Mouse (Mus musculus) lung, embryonic 16.5 days (tissue): ENCODE results near the gene Jmjd1c. TPM values are rescaled to one million over a fixed set of nuclear protein-coding genes. Genes with fewer than 3 reads are reported as not detected.

ENCODE experiments used
- ATAC-seq: fragments of 200-750 bp; cut with Nextera tagmentation; 2 replicates; pipeline ENCODE4 v1.8.0; 2017; ENCODE audit warnings: low read depth, mild to moderate bottlenecking, moderate library complexity
- H3K27ac ChIP-seq: fragments of 300-500 bp; sonication (generic); 2 replicates; pipeline ENCODE4 v1.5.1; 2014; ENCODE audit warnings: mild to moderate bottlenecking, control low read depth, low read length
- H3K27me3 ChIP-seq: fragments of 300-500 bp; sonication (generic); 2 replicates; pipeline ENCODE4 v1.6.1; 2014; ENCODE audit warnings: low read depth, low read length, mixed read lengths; ENCODE audit not compliant: control insufficient read depth, insufficient read depth
- H3K36me3 ChIP-seq: fragments of 300-500 bp; sonication (generic); 2 replicates; pipeline ENCODE4 v1.6.1; 2014; ENCODE audit warnings: low read length; ENCODE audit not compliant: control insufficient read depth, insufficient read depth
- H3K4me1 ChIP-seq: fragments of 300-500 bp; sonication (generic); replicated peaks from 2 replicates; pipeline ENCODE4 v1.6.1; 2014; ENCODE audit warnings: low read length, mixed read lengths; ENCODE audit not compliant: control insufficient read depth, insufficient read depth
- H3K4me2 ChIP-seq: fragments of 300-500 bp; sonication (generic); 2 replicates; pipeline ENCODE4 v1.6.1; 2014; ENCODE audit warnings: low read depth, low read length, control low read depth
- H3K4me3 ChIP-seq: fragments of 300-500 bp; sonication (generic); 2 replicates; pipeline ENCODE4 v1.5.1; 2014; ENCODE audit warnings: mild to moderate bottlenecking, low read length, control low read depth
- H3K9ac ChIP-seq: fragments of 300-500 bp; sonication (generic); 2 replicates; pipeline ENCODE4 v1.6.1; 2014; ENCODE audit warnings: low read length, control low read depth
- H3K9me3 ChIP-seq: fragments of 300-500 bp; sonication (generic); 2 replicates; pipeline ENCODE4 v1.6.1; 2016; ENCODE audit warnings: low read length; ENCODE audit not compliant: control insufficient read depth
- WGBS: fragments of 180-500 bp; shearing (Covaris S2); extraction: QIAGEN DNeasy Blood & Tissue Kit; methylation state at CpG from one replicate; pipeline ENCODE4 v1.1.7; 2014; 5-methylcytosine and 5-hydroxymethylcytosine counted together
- polyA plus RNA-seq: library from polyadenylated mRNA; unstranded; fragments of >200 nt; fragmentation: Nextera tagmentation; extraction: Ambion mirVana; gene quantifications from 2 replicates; pipeline ENCODE4 v1.2.1, GENCODE M21; 2015

Gene Jmjd1c
- polyA plus RNA-seq, 1 experiment from 2014 or later, result 28.4 TPM

DNA sequence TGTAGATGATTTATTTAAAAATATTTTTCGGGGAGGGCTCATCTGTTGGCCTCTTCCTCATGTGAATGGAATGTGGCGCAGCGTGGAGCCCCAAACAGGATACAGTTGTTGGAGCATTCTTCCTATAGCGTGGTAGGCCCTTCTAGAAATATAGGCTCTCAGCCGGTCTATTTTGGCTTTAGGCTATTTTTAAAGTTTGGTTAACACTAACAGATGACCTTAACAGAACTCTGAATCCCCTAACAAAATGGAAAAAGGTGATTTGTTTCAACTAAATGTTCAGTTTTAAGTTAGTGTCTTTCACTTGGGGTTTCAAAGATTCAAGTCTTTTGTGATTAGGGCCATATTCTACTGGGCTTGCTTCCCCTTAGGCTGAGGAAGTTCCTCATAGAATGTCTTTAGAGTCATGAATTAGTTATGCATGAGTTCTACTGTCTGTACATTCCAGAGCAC is 91.1 kb downstream of the Jmjd1c start:
- Histone ChIP-seq H3K27me3 (no peaks in the 10 kb centered on the region), H3K27ac (peak overlapping the region; percentile 43), H3K4me3 (peak overlapping the region; percentile 33), H3K9me3 (no peaks in the 10 kb centered on the region), H3K9ac (peak overlapping the region; percentile 38), H3K4me2 (peak overlapping the region; percentile 56), H3K36me3 (no peaks in the 10 kb centered on the region), H3K4me1 (peaks cover 15% of the 10 kb centered on the region)
- 6% methylated on average over 5 of the region's 5 CpGs for WGBS
- ATAC-seq, result peak; percentile 58

DNA sequence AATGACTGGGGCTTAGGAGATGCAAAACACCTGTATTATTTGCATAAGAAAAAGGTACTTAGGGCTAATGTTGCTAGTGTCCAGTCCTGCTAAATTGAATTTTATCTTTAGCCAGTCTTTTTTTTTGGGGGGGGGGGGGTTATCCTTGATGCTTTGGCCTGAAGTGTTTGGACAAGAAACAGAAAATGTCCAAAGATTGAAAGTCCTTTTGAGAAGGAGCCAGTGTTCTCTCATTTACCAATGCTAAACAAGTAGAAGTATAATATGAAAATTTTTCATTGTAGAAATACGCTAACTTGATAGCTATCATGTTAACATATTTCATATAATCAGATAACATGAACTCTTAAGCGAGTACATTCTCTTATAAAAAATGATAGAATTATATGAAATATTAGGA is 92.0 kb downstream of the Jmjd1c start:
- Histone ChIP-seq H3K9ac (no peak overlapping the region), H3K4me1 (peaks cover 11% of the 10 kb centered on the region), H3K9me3 (peaks cover 2% of the 10 kb centered on the region; the same call in 1 of the 2 replicates), H3K27me3 (no peaks in the 10 kb centered on the region), H3K4me2 (peak overlapping the region; percentile 56), H3K36me3 (peaks cover 3% of the 10 kb centered on the region; the same call in 1 of the 2 replicates), H3K27ac (no peak overlapping the region), H3K4me3 (no peak overlapping the region; the same call in 1 of the 2 replicates)
- WGBS, result 76% methylated on average over 2 of the region's 2 CpGs
- no peak for ATAC-seq

DNA sequence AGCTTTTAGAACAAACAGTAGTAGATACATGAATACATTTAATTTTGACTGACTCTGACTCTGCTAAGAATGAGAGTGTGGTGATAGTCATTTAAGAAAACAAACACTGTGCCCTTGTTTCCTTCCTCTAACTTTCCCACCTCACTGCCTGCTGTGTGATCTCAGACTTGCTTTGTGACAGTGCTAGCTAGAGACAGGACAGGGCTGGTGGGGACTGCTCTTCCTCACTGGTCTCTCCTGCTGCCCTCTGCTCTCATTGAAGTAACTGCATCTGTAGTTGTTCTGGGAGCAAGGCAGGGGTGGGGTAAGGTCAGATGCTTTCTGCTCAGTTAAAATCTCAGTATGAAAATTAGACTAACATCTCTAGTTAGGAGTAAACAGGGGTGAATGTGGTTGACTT is 93.1 kb downstream of the Jmjd1c start:
- Histone ChIP-seq H3K27ac (no peak overlapping the region), H3K9me3 (peaks cover 2% of the 10 kb centered on the region; the same call in 1 of the 2 replicates), H3K9ac (0 out of 2 replicates have a peak overlapping the region, but pooled peaks have one; percentile 28), H3K27me3 (no peaks in the 10 kb centered on the region), H3K36me3 (peaks cover 3% of the 10 kb centered on the region; the same call in 1 of the 2 replicates), H3K4me2 (no peak overlapping the region), H3K4me3 (no peak overlapping the region), H3K4me1 (peaks cover 15% of the 10 kb centered on the region)
- ATAC-seq, result no peak

DNA sequence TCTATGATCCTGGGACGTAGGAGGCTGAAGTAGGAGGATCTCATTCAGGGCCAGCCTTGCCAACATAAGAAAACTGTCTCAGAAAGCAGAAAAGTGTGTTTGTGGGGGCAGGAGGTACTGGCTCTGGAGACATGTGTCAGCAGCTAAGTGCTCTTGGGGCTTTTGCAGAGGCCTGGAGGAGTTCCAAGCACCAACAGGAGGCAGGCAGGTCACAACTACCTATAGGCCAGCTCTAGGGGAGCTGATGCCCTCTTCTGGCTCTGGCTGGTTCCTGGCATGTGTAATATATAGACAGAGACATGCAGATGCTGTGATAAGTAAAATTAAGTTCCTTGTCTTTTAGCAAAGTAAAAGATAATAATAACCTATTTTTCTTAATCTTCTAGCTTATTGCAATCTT is 94.3 kb downstream of the Jmjd1c start:
- H3K27me3 ChIP-seq, result no peaks in the 10 kb centered on the region
- no peak overlapping the region for H3K4me2 ChIP-seq
- no peak overlapping the region for H3K9ac ChIP-seq
- H3K36me3 ChIP-seq, result peaks cover 3% of the 10 kb centered on the region; the same call in 1 of the 2 replicates
- H3K9me3 ChIP-seq, result peaks cover 2% of the 10 kb centered on the region; the same call in 1 of the 2 replicates
- H3K4me3 ChIP-seq, result no peak overlapping the region
- peaks cover 12% of the 10 kb centered on the region for H3K4me1 ChIP-seq
- no peak overlapping the region for H3K27ac ChIP-seq
- no peak for ATAC-seq
- WGBS, result 75% methylated on average over 1 of the region's 1 CpGs

DNA sequence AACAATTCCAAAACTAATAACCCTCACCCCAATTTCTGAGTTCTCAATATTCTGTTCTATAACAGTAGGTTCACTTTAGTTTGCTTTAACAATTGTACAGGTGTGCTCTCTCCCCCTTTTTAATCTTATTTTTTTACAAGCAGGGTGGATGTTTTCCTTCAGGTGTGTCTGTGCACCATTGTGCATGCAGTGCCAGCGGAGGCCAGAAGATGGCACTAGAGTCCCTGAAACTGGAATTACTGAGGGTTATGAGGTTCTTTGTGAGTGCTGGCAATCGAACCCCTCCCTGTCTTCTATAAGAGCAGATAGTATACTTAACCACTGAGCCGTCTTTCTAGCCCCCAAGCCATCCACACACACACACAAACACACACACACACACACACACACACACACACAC is 96.4 kb downstream of the Jmjd1c start:
- H3K9ac ChIP-seq, result no peak overlapping the region
- peaks cover 14% of the 10 kb centered on the region for H3K4me1 ChIP-seq
- H3K27ac ChIP-seq, result no peak overlapping the region
- H3K4me3 ChIP-seq, result no peak overlapping the region
- H3K4me2 ChIP-seq, result no peak overlapping the region
- ATAC-seq, result no peak
- 82% methylated on average over 3 of the region's 3 CpGs for WGBS
- no peaks in the 10 kb centered on the region for H3K27me3 ChIP-seq
- H3K36me3 ChIP-seq, result peaks cover 3% of the 10 kb centered on the region; the same call in 1 of the 2 replicates
- peaks cover 2% of the 10 kb centered on the region; the same call in 1 of the 2 replicates for H3K9me3 ChIP-seq

DNA sequence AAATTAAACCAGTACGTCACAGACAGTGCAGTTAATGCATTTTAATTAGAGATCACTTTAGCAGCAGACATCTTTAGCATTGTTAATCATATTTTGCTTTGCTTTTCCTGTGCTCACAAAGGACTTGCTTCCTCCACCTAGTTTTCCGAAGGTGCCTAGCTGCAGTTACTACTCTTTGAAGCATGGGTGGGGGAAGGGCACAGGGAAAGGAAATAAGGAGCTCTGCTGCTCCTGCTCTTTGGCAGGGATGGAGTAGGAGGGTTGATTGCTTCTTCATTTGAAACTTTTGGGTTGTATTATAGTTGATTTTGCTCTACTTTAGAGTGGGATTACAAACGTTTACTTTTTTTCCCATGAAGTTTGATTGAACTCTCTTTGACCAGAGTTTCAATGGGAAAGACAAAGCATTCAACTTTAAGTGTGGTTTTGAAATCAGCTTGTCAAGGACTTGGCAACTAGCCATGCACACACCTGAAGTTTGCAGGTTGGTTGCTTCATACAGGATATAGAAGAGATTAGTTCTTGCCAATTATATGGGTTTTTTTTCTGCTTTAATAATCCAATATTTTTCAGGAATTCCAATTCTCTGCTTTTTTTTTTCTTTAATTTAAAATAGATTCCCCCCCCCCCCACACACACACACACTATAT is 97.2 kb downstream of the Jmjd1c start:
- Histone ChIP-seq H3K4me1 (peaks cover 15% of the 10 kb centered on the region), H3K9me3 (peaks cover 2% of the 10 kb centered on the region; the same call in 1 of the 2 replicates), H3K4me2 (no peak overlapping the region), H3K4me3 (no peak overlapping the region), H3K27me3 (no peaks in the 10 kb centered on the region), H3K9ac (no peak overlapping the region), H3K27ac (peak overlapping the region; percentile 51), H3K36me3 (peaks cover 3% of the 10 kb centered on the region; the same call in 1 of the 2 replicates)
- ATAC-seq, result peak; percentile 87
- WGBS, result 40% methylated on average over 3 of the region's 3 CpGs

DNA sequence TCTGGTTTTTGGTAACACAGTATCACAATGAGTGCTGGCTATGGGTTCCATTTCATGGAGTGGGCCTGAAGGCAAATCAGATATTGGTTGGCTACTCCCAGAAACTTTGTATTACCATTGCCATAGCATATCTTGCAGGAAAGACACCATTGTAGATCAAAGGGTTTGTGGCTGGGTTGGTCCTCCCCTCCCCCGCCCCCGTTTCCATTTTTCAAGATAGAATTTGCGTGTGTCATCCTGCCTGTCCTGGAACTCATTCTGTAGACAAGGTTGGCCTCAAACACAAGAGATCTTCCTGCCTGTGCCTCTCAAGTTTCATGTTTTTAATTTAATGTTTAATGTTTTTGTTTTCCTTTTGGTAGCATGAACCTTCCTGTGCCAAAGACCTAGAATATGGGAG is 98.1 kb downstream of the Jmjd1c start:
- Histone ChIP-seq H3K4me2 (no peak overlapping the region), H3K27ac (no peak overlapping the region), H3K4me1 (peaks cover 12% of the 10 kb centered on the region), H3K4me3 (no peak overlapping the region), H3K27me3 (no peaks in the 10 kb centered on the region), H3K9ac (no peak overlapping the region), H3K9me3 (peaks cover 2% of the 10 kb centered on the region; the same call in 1 of the 2 replicates), H3K36me3 (peaks cover 3% of the 10 kb centered on the region; the same call in 1 of the 2 replicates)
- WGBS, result 87% methylated on average over 3 of the region's 3 CpGs
- ATAC-seq, result no peak

DNA sequence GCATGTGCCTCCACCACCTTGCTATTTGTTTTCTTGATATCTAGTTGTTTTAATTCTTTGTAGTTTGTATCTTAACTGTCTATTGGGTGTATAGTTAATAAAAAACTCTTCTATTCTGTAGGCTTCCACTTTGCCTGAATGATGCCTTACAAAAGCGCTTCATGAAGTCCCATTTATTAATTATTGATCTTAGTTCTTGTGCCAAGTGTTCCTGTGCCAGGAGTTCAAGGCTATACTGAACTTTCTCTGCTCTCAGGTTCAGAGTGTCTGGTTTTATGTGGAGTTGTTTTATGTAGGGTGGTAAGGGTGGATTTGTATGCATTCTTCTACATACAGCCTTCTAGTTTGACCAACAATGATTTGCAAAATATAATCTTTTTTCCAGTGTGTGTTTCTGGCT is 99.7 kb downstream of the Jmjd1c start:
- peaks cover 3% of the 10 kb centered on the region; the same call in 1 of the 2 replicates for H3K36me3 ChIP-seq
- no peak overlapping the region for H3K27ac ChIP-seq
- peaks cover 11% of the 10 kb centered on the region for H3K4me1 ChIP-seq
- H3K4me3 ChIP-seq, result no peak overlapping the region
- H3K9me3 ChIP-seq, result peaks cover 2% of the 10 kb centered on the region; the same call in 1 of the 2 replicates
- no peak for ATAC-seq
- no peak overlapping the region for H3K4me2 ChIP-seq
- 88% methylated on average over 1 of the region's 1 CpGs for whole genome bisulfite sequencing
- H3K9ac ChIP-seq, result no peak overlapping the region
- no peaks in the 10 kb centered on the region for H3K27me3 ChIP-seq

DNA sequence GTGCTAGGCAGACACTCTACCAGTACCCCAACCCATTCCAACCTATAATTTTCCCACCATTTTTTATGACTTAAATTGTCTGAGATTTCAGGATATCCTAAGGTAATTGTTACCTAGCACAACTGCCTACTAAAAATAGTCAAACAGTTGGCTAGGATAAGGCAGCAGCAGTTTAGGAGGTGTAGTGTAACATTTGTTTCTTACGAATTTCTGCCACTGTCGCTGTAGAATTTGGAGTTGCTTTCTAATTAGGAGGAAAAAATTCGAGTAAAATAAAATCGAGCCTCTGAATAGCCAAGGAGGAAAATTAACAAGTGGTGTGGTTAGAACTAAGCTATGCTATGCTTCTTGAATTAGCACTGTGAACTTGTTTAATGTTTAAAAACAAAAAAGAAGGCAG is 101.3 kb downstream of the Jmjd1c start:
- Histone ChIP-seq H3K27me3 (no peaks in the 10 kb centered on the region), H3K36me3 (peaks cover 3% of the 10 kb centered on the region; the same call in 1 of the 2 replicates), H3K27ac (no peak overlapping the region), H3K4me2 (no peak overlapping the region), H3K4me3 (no peak overlapping the region), H3K9ac (no peak overlapping the region), H3K9me3 (peaks cover 2% of the 10 kb centered on the region; the same call in 1 of the 2 replicates), H3K4me1 (peaks cover 13% of the 10 kb centered on the region)
- WGBS, result 76% methylated on average over 4 of the region's 4 CpGs
- no peak for ATAC-seq
